Mouse (Mus musculus): ENCODE results near the gene Lmx1b. TPM values are rescaled to one million over a fixed set of nuclear protein-coding genes. Genes with fewer than 3 reads are reported as not detected.

Gene Lmx1b
- polyA plus RNA-seq, 1 experiment from 2014 or later = 0.94 TPM

DNA sequence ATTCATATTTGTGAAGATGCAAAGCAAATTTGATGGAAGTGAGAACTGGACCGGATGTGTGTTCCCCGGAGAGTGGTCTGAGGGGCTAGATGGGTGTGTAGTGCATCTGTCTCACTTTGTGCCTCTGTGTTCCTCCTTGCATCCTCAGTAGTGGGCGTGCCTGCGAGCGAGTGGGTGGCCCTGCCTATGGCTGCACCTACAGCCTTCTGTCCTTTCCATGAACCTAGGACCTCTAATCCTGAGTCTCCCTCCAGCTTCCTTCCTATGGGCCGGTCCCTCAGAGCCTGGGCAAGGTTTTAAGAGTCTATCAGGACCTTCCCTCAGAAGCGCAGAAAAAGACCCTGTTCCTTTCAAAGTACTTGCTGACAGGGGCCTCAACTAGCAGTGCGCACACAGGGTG is 124.9 kb downstream of the Lmx1b start:
- Histone ChIP-seq H3K27ac (ENCODE audit: low read length) (no peak overlapping the region), H3K4me3 (ENCODE audit: low read length) (no peak overlapping the region), H3K9ac (replicated peaks; ENCODE audit: low read length) (no peak overlapping the region), H3K36me3 (ENCODE audit: insufficient read depth, low read length) (no peaks in the 10 kb centered on the region), H3K9me3 (ENCODE audit: low read length) (peaks cover 3% of the 10 kb centered on the region; the same call in 1 of the 2 replicates), H3K4me2 (replicated peaks; ENCODE audit: low read depth, low read length) (no peak overlapping the region), H3K27me3 (ENCODE audit: insufficient read depth, low read length) (peaks cover 5% of the 10 kb centered on the region; the same call in 1 of the 2 replicates), H3K4me1 (ENCODE audit: insufficient read depth, low read length) (peaks cover 6% of the 10 kb centered on the region; the same call in 1 of the 2 replicates)
- ATAC-seq (ENCODE audit: low FRiP score, low TSS enrichment) = no peak
- WGBS = 63% methylated on average over 8 of the region's 8 CpGs

Other genes with a start within 250 kb of the Lmx1b start
- 6.9 and 7.1 TPM in 2 replicates for gene Zbtb34, start 209.2 kb downstream of the Lmx1b start, polyA plus RNA-seq (2015; fragmentation: Nextera tagmentation; extraction: Ambion mirVana)
- 17.7 and 20.8 TPM in 2 replicates for gene Zbtb43, start 172.0 kb downstream of the Lmx1b start, polyA plus RNA-seq (2015; fragmentation: Nextera tagmentation; extraction: Ambion mirVana)
- 14.2 and 16.4 TPM in 2 replicates for gene Mvb12b, start 247.4 kb upstream of the Lmx1b start, polyA plus RNA-seq (2015; fragmentation: Nextera tagmentation; extraction: Ambion mirVana)